Mouse (Mus musculus): ENCODE data around the gene Ubtd2. TPM values are rescaled to one million over a fixed set of nuclear protein-coding genes. Genes with fewer than 3 reads are reported as not detected.

Ubtd2 gene
- total RNA-seq, 2 experiments from 2014 or later, result 30.2 to 34.5 TPM

DNA sequence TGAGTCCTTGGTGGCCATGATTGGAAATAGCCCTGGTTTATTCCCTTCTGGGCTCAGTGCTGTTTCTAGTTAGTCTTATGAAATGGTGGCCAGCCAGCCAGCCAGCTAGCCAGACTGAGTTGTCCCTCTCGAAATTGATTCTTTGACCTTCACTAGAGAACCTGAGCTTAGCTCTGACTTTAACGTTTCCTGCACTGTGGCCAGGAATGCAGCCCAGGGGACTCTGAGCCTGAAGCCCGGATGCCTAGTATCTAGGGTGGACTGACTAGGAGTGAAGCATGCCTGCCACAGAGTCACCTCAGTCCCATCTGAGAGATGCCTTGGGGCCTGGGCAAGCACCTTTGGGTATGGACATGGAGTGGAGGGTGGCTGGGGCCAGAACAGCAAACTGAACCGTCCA is 109.5 kb downstream of the Ubtd2 start:
- no peak for DNase-seq

DNA sequence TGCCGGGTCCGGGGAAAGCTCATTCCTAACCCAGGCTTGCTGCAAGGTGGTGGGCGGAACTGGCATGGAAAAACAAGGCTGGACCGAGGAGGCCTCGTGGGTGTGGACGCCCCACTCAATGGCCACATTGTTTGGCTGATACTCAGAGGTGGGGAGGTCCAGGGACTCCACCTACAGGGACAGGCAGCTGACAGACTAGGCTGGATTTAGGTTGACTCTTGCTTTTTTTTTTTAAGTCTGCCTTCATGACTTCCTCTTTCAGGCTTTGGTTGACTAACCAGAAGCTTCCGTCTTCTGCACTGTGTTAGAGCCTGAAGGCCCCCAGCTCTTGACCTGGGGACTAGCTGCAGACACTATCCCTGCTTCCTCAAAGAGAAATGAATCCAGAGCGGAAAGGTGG is 109.9 kb downstream of the Ubtd2 start:
- no peak for DNase-seq

DNA sequence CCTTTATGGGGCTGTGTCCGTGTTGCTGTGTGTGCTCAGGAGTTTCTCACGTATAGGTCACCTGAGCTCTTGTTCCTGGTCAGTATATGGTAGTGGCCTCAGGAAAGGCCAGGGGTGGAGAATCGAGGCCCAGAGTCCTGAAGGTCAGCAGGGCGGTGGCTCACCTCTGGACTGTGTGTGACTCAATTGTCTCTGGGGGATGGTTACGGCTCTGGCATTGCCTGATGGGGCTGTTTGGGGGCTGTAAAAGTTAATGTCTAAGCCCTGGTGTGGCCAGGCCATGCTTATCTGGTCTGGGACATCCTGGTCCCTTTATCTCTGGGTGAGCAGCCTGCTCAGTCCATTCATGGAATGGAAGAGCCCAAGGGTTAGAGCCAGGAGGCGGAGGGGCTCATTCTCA is 111.0 kb downstream of the Ubtd2 start:
- no peak for DNase-seq

Other genes with a start within 250 kb of the Ubtd2 start
- 1 to 10 TPM; 7.6 to 8.6 TPM for gene Snrnp25, start 250.0 kb upstream of the Ubtd2 start, total RNA-seq (2021)
- 10 to 100 TPM; 26.3 to 35.3 TPM for gene Rhbdf1, start 233.1 kb upstream of the Ubtd2 start, total RNA-seq (2021)
- gene Mpg, start 228.9 kb upstream of the Ubtd2 start, total RNA-seq (2021), result 10 to 100 TPM; 11.2 to 14.3 TPM
- gene Nprl3, start 187.7 kb upstream of the Ubtd2 start, total RNA-seq (2021), result 10 to 100 TPM; 18.9 to 25.0 TPM
- gene Hba-x, start 179.0 kb upstream of the Ubtd2 start, total RNA-seq (2021), result not detected
- 1,000 to 10,000 TPM in 1 of 2 experiments, 100 to 1,000 TPM in 1; 968 to 1,389 TPM for gene Hba-a1, start 171.9 kb upstream of the Ubtd2 start, total RNA-seq (2021)
- under 1 TPM in 1 of 2 experiments, not detected in 1; 0.79 TPM for gene Hbq1b, start 168.4 kb upstream of the Ubtd2 start, total RNA-seq (2021)
- gene Hba-a2, start 158.9 kb upstream of the Ubtd2 start, total RNA-seq (2021), result 1,000 to 10,000 TPM in 1 of 2 experiments, 100 to 1,000 TPM in 1; 662 to 1,092 TPM
- gene Hbq1a, start 155.3 kb upstream of the Ubtd2 start, total RNA-seq (2021), result not detected
- 10 to 100 TPM; 25.1 to 32.5 TPM for gene Sh3pxd2b, start 107.5 kb upstream of the Ubtd2 start, total RNA-seq (2021)
- gene Efcab9, start 76.7 kb downstream of the Ubtd2 start, total RNA-seq (2021), result under 1 TPM in 1 of 2 experiments, not detected in 1; 0.66 TPM
- gene Stk10, start 77.9 kb downstream of the Ubtd2 start, total RNA-seq (2021), result 1 to 10 TPM; 5.3 to 8.5 TPM
- 10 to 100 TPM; 51.7 to 56.8 TPM for gene Fbxw11, start 187.4 kb downstream of the Ubtd2 start, total RNA-seq (2021)

Measured in gastrocnemius, postnatal 10 days (tissue).